Mouse (Mus musculus) T-helper 17 cell (primary cell): ENCODE results near the gene Cd83.

Experiments
- in situ Hi-C, 2 experiments: fragments of 300-600 bp; cut with MboI, MseI; formaldehyde crosslinking; loops; 1 replicate in 1 of 2; 2 replicates in 1 of 2; pipeline ENCODE4 v1.15.1; 2025; ENCODE audit warnings: high pct_unique_total_duplicates in 2 of 2

The Cd83 gene

GRCm38 (mm10) chr13:43784725-43785711, at the start of gene Cd83:
Gene Cd83 (plus strand): TSS chr13:43784775.
- in situ Hi-C loops = loop anchor here in 1 of 2 experiments (5.0 kb wide), 1 partner anchor 33 kb away; no protein-coding TSS in a partner anchor

GRCm38 (mm10) chr13:43739598-43740275, 44.8 kb upstream of the Cd83 start:
- in situ Hi-C loops = loop anchor here in 1 of 2 experiments (25.0 kb wide), 1 partner anchor 552 kb away; no protein-coding TSS in a partner anchor

- in situ Hi-C loops = loop anchor here in 1 of 2 experiments (25.0 kb wide), 1 partner anchor 553 kb away; no protein-coding TSS in a partner anchor
Measured at GRCm38 (mm10) chr13:43740276-43740608, 44.3 kb upstream of the Cd83 start.

- in situ Hi-C loops = loop anchor here in 1 of 2 experiments (25.0 kb wide), 1 partner anchor 555 kb away; no protein-coding TSS in a partner anchor
Measured at GRCm38 (mm10) chr13:43742677-43743076, 41.9 kb upstream of the Cd83 start.

- in situ Hi-C loops = loop anchor here in 1 of 2 experiments (25.0 kb wide), 1 partner anchor 557 kb away; no protein-coding TSS in a partner anchor
Measured at GRCm38 (mm10) chr13:43744259-43744658, 40.3 kb upstream of the Cd83 start.

GRCm38 (mm10) chr13:43750301-43750700, 34.3 kb upstream of the Cd83 start:
- in situ Hi-C loops = loop anchor here in 1 of 2 experiments (5.0 to 10.0 kb wide), 2 partner anchors 37 to 104 kb away; no protein-coding TSS in a partner anchor

- in situ Hi-C loops = loop anchor here in 1 of 2 experiments (5.0 to 10.0 kb wide), 2 partner anchors 36 to 104 kb away; no protein-coding TSS in a partner anchor
Measured at GRCm38 (mm10) chr13:43750966-43751365, 33.6 kb upstream of the Cd83 start.

- in situ Hi-C loops = loop anchor here in 1 of 2 experiments (5.0 to 10.0 kb wide), 2 partner anchors 35 to 102 kb away; no protein-coding TSS in a partner anchor
Measured at GRCm38 (mm10) chr13:43752407-43752806, 32.2 kb upstream of the Cd83 start.

GRCm38 (mm10) chr13:43753652-43754051, 30.9 kb upstream of the Cd83 start:
- in situ Hi-C loops = loop anchor here in 1 of 2 experiments (5.0 to 10.0 kb wide), 2 partner anchors 34 to 101 kb away; no protein-coding TSS in a partner anchor

- in situ Hi-C loops = loop anchor here in 1 of 2 experiments (5.0 to 10.0 kb wide), 2 partner anchors 33 to 100 kb away; no protein-coding TSS in a partner anchor
Measured at GRCm38 (mm10) chr13:43754455-43755128, 30.0 kb upstream of the Cd83 start.

GRCm38 (mm10) chr13:43755573-43755972, 29.0 kb upstream of the Cd83 start:
- in situ Hi-C loops = loop anchor here in 1 of 2 experiments (10.0 kb wide), 1 partner anchor 99 kb away; no protein-coding TSS in a partner anchor

GRCm38 (mm10) chr13:43761156-43761855, 23.3 kb upstream of the Cd83 start:
- in situ Hi-C loops = no loop called here

GRCm38 (mm10) chr13:43762901-43763300, 21.7 kb upstream of the Cd83 start:
- in situ Hi-C loops = no loop called here

GRCm38 (mm10) chr13:43763301-43763994, 21.1 kb upstream of the Cd83 start:
- in situ Hi-C loops = no loop called here

GRCm38 (mm10) chr13:43763995-43764579, 20.5 kb upstream of the Cd83 start:
- in situ Hi-C loops = no loop called here

- in situ Hi-C loops = no loop called here
Measured at GRCm38 (mm10) chr13:43765293-43765814, 19.2 kb upstream of the Cd83 start.

- in situ Hi-C loops = no loop called here
Measured at GRCm38 (mm10) chr13:43766786-43767680, 17.5 kb upstream of the Cd83 start.

GRCm38 (mm10) chr13:43773020-43773419, 11.6 kb upstream of the Cd83 start:
- in situ Hi-C loops = loop anchor here in 1 of 2 experiments (5.0 kb wide), 1 partner anchor 316 kb away; no protein-coding TSS in a partner anchor
